Mouse (Mus musculus): ENCODE results near the gene Myo10. TPM values are rescaled to one million over a fixed set of nuclear protein-coding genes. Genes with fewer than 3 reads are reported as not detected.

Myo10 gene
- polyA plus RNA-seq, 1 experiment from 2014 or later = 25.8 TPM

- no peaks in the 10 kb centered on the region for H3K9me3 ChIP-seq (replicated peaks; ENCODE audit: low read length)
- 0 out of 2 replicates have a peak overlapping the region, but pooled peaks have one; percentile 10 for H3K27ac ChIP-seq
- no peak overlapping the region for H3K4me3 ChIP-seq (replicated peaks; ENCODE audit: low read depth, low read length)
- no peaks in the 10 kb centered on the region for H3K27me3 ChIP-seq (ENCODE audit: insufficient read depth, low read length)
- no peak overlapping the region for H3K9ac ChIP-seq (ENCODE audit: low read depth, low read length)
- H3K4me1 ChIP-seq (replicated peaks; ENCODE audit: insufficient read depth, low read length) = peaks cover 44% of the 10 kb centered on the region
- whole genome bisulfite sequencing = 50% methylated on average over 9 of the region's 9 CpGs
- DNase-seq (ENCODE audit: low spot score) (peak; percentile 47), ATAC-seq (replicated peaks; ENCODE audit: low FRiP score, low read depth) (no peak)
- 0 out of 2 replicates have a peak, but pooled peaks cover 12% of the 10 kb centered on the region for H3K36me3 ChIP-seq (ENCODE audit: insufficient read depth, low read length)
- no peak for TF ChIP-seq CTCF (IDR thresholded peaks at IDR 0.05; ENCODE audit: low read depth)
- no peak overlapping the region for H3K4me2 ChIP-seq (ENCODE audit: low read length)
Measured at GRCm38 (mm10) chr15:25769524-25770255, 147.4 kb downstream of the Myo10 start.

GRCm38 (mm10) chr15:25771782-25772181 is 149.5 kb downstream of the Myo10 start:
- WGBS = 90% methylated on average over 10 of the region's 10 CpGs

GRCm38 (mm10) chr15:25773711-25774513 is 151.6 kb downstream of the Myo10 start:
- 3% methylated on average over 21 of the region's 21 CpGs for WGBS
- H3K4me2 ChIP-seq (ENCODE audit: low read length) = peak overlapping the region; percentile 55
- peak; percentile 84 for DNase-seq (ENCODE audit: low spot score)

More at GRCm38 (mm10) chr15:25771782-25772181, 149.5 kb downstream of the Myo10 start:
- Histone ChIP-seq H3K36me3 (ENCODE audit: insufficient read depth, low read length) (0 out of 2 replicates have a peak, but pooled peaks cover 4% of the 10 kb centered on the region), H3K27ac (no peak overlapping the region), H3K4me3 (replicated peaks; ENCODE audit: low read depth, low read length) (no peak overlapping the region), H3K9ac (ENCODE audit: low read depth, low read length) (no peak overlapping the region), H3K4me2 (ENCODE audit: low read length) (no peak overlapping the region), H3K27me3 (ENCODE audit: insufficient read depth, low read length) (no peaks in the 10 kb centered on the region), H3K4me1 (replicated peaks; ENCODE audit: insufficient read depth, low read length) (peaks cover 50% of the 10 kb centered on the region), H3K9me3 (replicated peaks; ENCODE audit: low read length) (no peaks in the 10 kb centered on the region)
- TF ChIP-seq CTCF (IDR thresholded peaks at IDR 0.05; ENCODE audit: low read depth) = no peak
- ATAC-seq (replicated peaks; ENCODE audit: low FRiP score, low read depth) (no peak), DNase-seq (ENCODE audit: low spot score) (no peak)

GRCm38 (mm10) chr15:25778937-25779336 is 156.6 kb downstream of the Myo10 start:
- peaks cover 48% of the 10 kb centered on the region for H3K36me3 ChIP-seq (ENCODE audit: insufficient read depth, low read length)
- no peak overlapping the region for H3K27ac ChIP-seq
- WGBS = 65% methylated on average over 8 of the region's 8 CpGs
- ATAC-seq (replicated peaks; ENCODE audit: low FRiP score, low read depth) = no peak
- DNase-seq (ENCODE audit: low spot score) = no peak
- H3K27me3 ChIP-seq (ENCODE audit: insufficient read depth, low read length) = no peaks in the 10 kb centered on the region
- no peak overlapping the region for H3K9ac ChIP-seq (ENCODE audit: low read depth, low read length)
- H3K9me3 ChIP-seq (replicated peaks; ENCODE audit: low read length) = no peaks in the 10 kb centered on the region
- no peak overlapping the region for H3K4me3 ChIP-seq (replicated peaks; ENCODE audit: low read depth, low read length)
- TF ChIP-seq CTCF (IDR thresholded peaks at IDR 0.05; ENCODE audit: low read depth) = no peak
- H3K4me2 ChIP-seq (ENCODE audit: low read length) = no peak overlapping the region
- H3K4me1 ChIP-seq (replicated peaks; ENCODE audit: insufficient read depth, low read length) = peaks cover 21% of the 10 kb centered on the region

More at GRCm38 (mm10) chr15:25773711-25774513, 151.6 kb downstream of the Myo10 start:
- H3K4me3 ChIP-seq (replicated peaks; ENCODE audit: low read depth, low read length) = peak overlapping the region; percentile 31
- no peaks in the 10 kb centered on the region for H3K9me3 ChIP-seq (replicated peaks; ENCODE audit: low read length)
- peak overlapping the region; percentile 90 for H3K27ac ChIP-seq
- TF ChIP-seq CTCF (IDR thresholded peaks at IDR 0.05; ENCODE audit: low read depth) = no peak
- no peaks in the 10 kb centered on the region for H3K27me3 ChIP-seq (ENCODE audit: insufficient read depth, low read length)
- H3K4me1 ChIP-seq (replicated peaks; ENCODE audit: insufficient read depth, low read length) = peaks cover 31% of the 10 kb centered on the region
- ATAC-seq (replicated peaks; ENCODE audit: low FRiP score, low read depth) = peak; percentile 69
- peak overlapping the region; percentile 38; the same call in 1 of the 2 replicates for H3K9ac ChIP-seq (ENCODE audit: low read depth, low read length)
- peaks cover 12% of the 10 kb centered on the region; the same call in 1 of the 2 replicates for H3K36me3 ChIP-seq (ENCODE audit: insufficient read depth, low read length)

GRCm38 (mm10) chr15:25779522-25780191 is 157.3 kb downstream of the Myo10 start:
- H3K4me2 ChIP-seq (ENCODE audit: low read length) = no peak overlapping the region
- 74% methylated on average over 23 of the region's 23 CpGs for WGBS
- H3K27ac ChIP-seq = no peak overlapping the region
- H3K27me3 ChIP-seq (ENCODE audit: insufficient read depth, low read length) = no peaks in the 10 kb centered on the region
- no peak overlapping the region for H3K4me3 ChIP-seq (replicated peaks; ENCODE audit: low read depth, low read length)
- ATAC-seq (replicated peaks; ENCODE audit: low FRiP score, low read depth) (no peak), DNase-seq (ENCODE audit: low spot score) (no peak)
- peaks cover 52% of the 10 kb centered on the region for H3K36me3 ChIP-seq (ENCODE audit: insufficient read depth, low read length)
- no peaks in the 10 kb centered on the region for H3K9me3 ChIP-seq (replicated peaks; ENCODE audit: low read length)
- peaks cover 14% of the 10 kb centered on the region; the same call in 1 of the 2 replicates for H3K4me1 ChIP-seq (replicated peaks; ENCODE audit: insufficient read depth, low read length)
- no peak for TF ChIP-seq CTCF (IDR thresholded peaks at IDR 0.05; ENCODE audit: low read depth)
- no peak overlapping the region for H3K9ac ChIP-seq (ENCODE audit: low read depth, low read length)

- Histone ChIP-seq H3K4me1 (replicated peaks; ENCODE audit: insufficient read depth, low read length) (0 out of 2 replicates have a peak, but pooled peaks cover 4% of the 10 kb centered on the region), H3K27me3 (ENCODE audit: insufficient read depth, low read length) (no peaks in the 10 kb centered on the region), H3K9ac (ENCODE audit: low read depth, low read length) (no peak overlapping the region), H3K9me3 (replicated peaks; ENCODE audit: low read length) (no peaks in the 10 kb centered on the region), H3K27ac (no peak overlapping the region), H3K4me2 (ENCODE audit: low read length) (no peak overlapping the region), H3K36me3 (ENCODE audit: insufficient read depth, low read length) (peaks cover 61% of the 10 kb centered on the region), H3K4me3 (replicated peaks; ENCODE audit: low read depth, low read length) (no peak overlapping the region)
- TF ChIP-seq CTCF (IDR thresholded peaks at IDR 0.05; ENCODE audit: low read depth) = no peak
- WGBS = 90% methylated on average over 33 of the region's 33 CpGs
- ATAC-seq (replicated peaks; ENCODE audit: low FRiP score, low read depth) (no peak), DNase-seq (ENCODE audit: low spot score) (no peak)
Measured at GRCm38 (mm10) chr15:25781053-25781452, 158.7 kb downstream of the Myo10 start.
